Mouse (Mus musculus) midbrain, embryonic 10.5 days (tissue): Measurements from ENCODE around the gene Prex1. TPM values are rescaled to one million over a fixed set of nuclear protein-coding genes. Genes with fewer than 3 reads are reported as not detected.
A peak's percentile ranks its signal among the peaks of the same experiment; 100 is the strongest.

Experiments
- DNase-seq: peaks from one replicate; pipeline ENCODE4 v3.0.0-alpha.2; 2017; ENCODE audit warnings: low spot score
- H3K27ac ChIP-seq: fragments of 300-500 bp; sonication (generic); replicated peaks from 2 replicates; pipeline ENCODE4 v1.5.1; 2016; ENCODE audit warnings: mild to moderate bottlenecking
- H3K27me3 ChIP-seq: fragments of 300-500 bp; sonication (generic); 2 replicates; pipeline ENCODE4 v1.6.1; 2016; ENCODE audit warnings: low read depth, mild to moderate bottlenecking; ENCODE audit not compliant: poor library complexity, severe bottlenecking
- H3K36me3 ChIP-seq: fragments of 300-500 bp; sonication (generic); 2 replicates; pipeline ENCODE4 v1.6.1; 2016; ENCODE audit warnings: mild to moderate bottlenecking, moderate library complexity
- H3K4me1 ChIP-seq: fragments of 300-500 bp; sonication (generic); 2 replicates; pipeline ENCODE4 v1.6.1; 2016
- H3K4me3 ChIP-seq: fragments of 300-500 bp; sonication (generic); 2 replicates; pipeline ENCODE4 v1.5.1; 2016; ENCODE audit warnings: mild to moderate bottlenecking, moderate library complexity
- H3K9me3 ChIP-seq: fragments of 300-500 bp; sonication (generic); replicated peaks from 2 replicates; pipeline ENCODE4 v1.6.1; 2016; ENCODE audit warnings: mild to moderate bottlenecking
- WGBS: fragments of 180-500 bp; shearing (Covaris S2); methylation state at CpG from one replicate; pipeline ENCODE4 v1.1.7; 2016; 5-methylcytosine and 5-hydroxymethylcytosine counted together
- polyA plus RNA-seq: library from polyadenylated mRNA; unstranded; fragments of >200 nt; fragmentation: Nextera tagmentation; extraction: Ambion mirVana; gene quantifications from 2 replicates; pipeline ENCODE4 v1.2.1, GENCODE M21; 2016

Prex1 gene
- polyA plus RNA-seq, 1 experiment from 2014 or later, result 32.3 TPM

- Histone ChIP-seq H3K9me3 (no peaks in the 10 kb centered on the region), H3K27ac (no peak overlapping the region), H3K36me3 (peaks cover 85% of the 10 kb centered on the region), H3K4me1 (peaks cover 28% of the 10 kb centered on the region), H3K4me3 (no peak overlapping the region), H3K27me3 (no peaks in the 10 kb centered on the region)
- 90% methylated on average over 13 of the region's 13 CpGs for WGBS
- DNase-seq, result no peak
These were observed 80.9 kb downstream of the Prex1 start for GRCm38 (mm10) chr2:166632571-166633361.

- 94% methylated on average over 10 of the region's 10 CpGs for WGBS
- Histone ChIP-seq H3K4me3 (no peak overlapping the region), H3K36me3 (peaks cover 86% of the 10 kb centered on the region)
These were observed 81.9 kb downstream of the Prex1 start for GRCm38 (mm10) chr2:166631621-166632171.

GRCm38 (mm10) chr2:166631189-166631588 is 82.4 kb downstream of the Prex1 start:
- no peak for DNase-seq
- H3K9me3 ChIP-seq, result peaks cover 6% of the 10 kb centered on the region; the same call in 1 of the 2 replicates
- peak overlapping the region; percentile 28; the same call in 1 of the 2 replicates for H3K27ac ChIP-seq
- 91% methylated on average over 5 of the region's 5 CpGs for WGBS
- peaks cover 12% of the 10 kb centered on the region for H3K4me1 ChIP-seq
- H3K4me3 ChIP-seq, result no peak overlapping the region
- H3K36me3 ChIP-seq, result peaks cover 86% of the 10 kb centered on the region
- H3K27me3 ChIP-seq, result no peaks in the 10 kb centered on the region

More at GRCm38 (mm10) chr2:166631621-166632171, 81.9 kb downstream of the Prex1 start:
- Histone ChIP-seq H3K4me1 (peaks cover 17% of the 10 kb centered on the region), H3K27ac (0 out of 2 replicates have a peak overlapping the region, but pooled peaks have one; percentile 1), H3K9me3 (peaks cover 5% of the 10 kb centered on the region; the same call in 1 of the 2 replicates), H3K27me3 (no peaks in the 10 kb centered on the region)
- DNase-seq, result no peak

- Histone ChIP-seq H3K4me1 (peaks cover 11% of the 10 kb centered on the region), H3K27ac (peak overlapping the region; percentile 43; the same call in 1 of the 2 replicates), H3K27me3 (no peaks in the 10 kb centered on the region), H3K4me3 (no peak overlapping the region), H3K36me3 (peaks cover 81% of the 10 kb centered on the region), H3K9me3 (peaks cover 6% of the 10 kb centered on the region; the same call in 1 of the 2 replicates)
- no peak for DNase-seq
- 91% methylated on average over 17 of the region's 17 CpGs for WGBS
These were observed 83.5 kb downstream of the Prex1 start for GRCm38 (mm10) chr2:166629941-166630674.

GRCm38 (mm10) chr2:166627578-166627977 is 86.1 kb downstream of the Prex1 start:
- Histone ChIP-seq H3K9me3 (peaks cover 6% of the 10 kb centered on the region; the same call in 1 of the 2 replicates), H3K4me1 (peaks cover 26% of the 10 kb centered on the region), H3K27me3 (no peaks in the 10 kb centered on the region), H3K4me3 (no peak overlapping the region), H3K27ac (peak overlapping the region; percentile 0; the same call in 1 of the 2 replicates), H3K36me3 (peaks cover 63% of the 10 kb centered on the region)
- DNase-seq, result no peak
- 96% methylated on average over 6 of the region's 6 CpGs for WGBS

- peaks cover 51% of the 10 kb centered on the region for H3K36me3 ChIP-seq
- no peak for DNase-seq
- 86% methylated on average over 11 of the region's 11 CpGs for WGBS
- H3K27ac ChIP-seq, result no peak overlapping the region
- H3K4me1 ChIP-seq, result peaks cover 36% of the 10 kb centered on the region
- no peaks in the 10 kb centered on the region for H3K27me3 ChIP-seq
- peaks cover 6% of the 10 kb centered on the region; the same call in 1 of the 2 replicates for H3K9me3 ChIP-seq
- no peak overlapping the region for H3K4me3 ChIP-seq
These were observed 88.4 kb downstream of the Prex1 start for GRCm38 (mm10) chr2:166625219-166625618.

GRCm38 (mm10) chr2:166623081-166623567 is 90.5 kb downstream of the Prex1 start:
- Histone ChIP-seq H3K27me3 (no peaks in the 10 kb centered on the region), H3K36me3 (peaks cover 57% of the 10 kb centered on the region), H3K27ac (peak overlapping the region; percentile 77), H3K4me1 (peaks cover 25% of the 10 kb centered on the region), H3K4me3 (no peak overlapping the region), H3K9me3 (peaks cover 6% of the 10 kb centered on the region; the same call in 1 of the 2 replicates)
- WGBS, result 68% methylated on average over 9 of the region's 9 CpGs
- no peak for DNase-seq

GRCm38 (mm10) chr2:166622590-166622989 is 91.0 kb downstream of the Prex1 start:
- Histone ChIP-seq H3K4me3 (no peak overlapping the region), H3K27ac (peak overlapping the region; percentile 77), H3K27me3 (no peaks in the 10 kb centered on the region), H3K9me3 (peaks cover 9% of the 10 kb centered on the region; the same call in 1 of the 2 replicates), H3K36me3 (peaks cover 57% of the 10 kb centered on the region), H3K4me1 (peaks cover 24% of the 10 kb centered on the region)
- 85% methylated on average over 7 of the region's 7 CpGs for WGBS
- DNase-seq, result no peak

GRCm38 (mm10) chr2:166622079-166622478 is 91.6 kb downstream of the Prex1 start:
- Histone ChIP-seq H3K9me3 (peaks cover 8% of the 10 kb centered on the region; the same call in 1 of the 2 replicates), H3K27me3 (no peaks in the 10 kb centered on the region), H3K4me1 (peaks cover 24% of the 10 kb centered on the region), H3K36me3 (peaks cover 57% of the 10 kb centered on the region), H3K27ac (peak overlapping the region; percentile 77), H3K4me3 (no peak overlapping the region)
- DNase-seq, result no peak
- WGBS, result 85% methylated on average over 6 of the region's 6 CpGs

- Histone ChIP-seq H3K4me1 (peaks cover 24% of the 10 kb centered on the region), H3K4me3 (no peak overlapping the region), H3K36me3 (peaks cover 57% of the 10 kb centered on the region), H3K27ac (0 out of 2 replicates have a peak overlapping the region, but pooled peaks have one; percentile 7), H3K27me3 (no peaks in the 10 kb centered on the region), H3K9me3 (0 out of 2 replicates have a peak, but pooled peaks cover 3% of the 10 kb centered on the region)
- WGBS, result 81% methylated on average over 20 of the region's 20 CpGs
- DNase-seq, result no peak
These were observed 92.8 kb downstream of the Prex1 start for GRCm38 (mm10) chr2:166620529-166621466.

- H3K9me3 ChIP-seq, result 0 out of 2 replicates have a peak, but pooled peaks cover 3% of the 10 kb centered on the region
- WGBS, result 87% methylated on average over 10 of the region's 10 CpGs
- DNase-seq, result no peak
- H3K27ac ChIP-seq, result 0 out of 2 replicates have a peak overlapping the region, but pooled peaks have one; percentile 46
- H3K4me3 ChIP-seq, result no peak overlapping the region
- H3K36me3 ChIP-seq, result peaks cover 65% of the 10 kb centered on the region
- peaks cover 24% of the 10 kb centered on the region for H3K4me1 ChIP-seq
- no peaks in the 10 kb centered on the region for H3K27me3 ChIP-seq
These were observed 93.6 kb downstream of the Prex1 start for GRCm38 (mm10) chr2:166619906-166620490.
